ENCODE assay signal across 22 mouse cellular contexts in genomic region chr11:98512881-98513280, GRCm38 (mm10). TPM values are rescaled to one million over a fixed set of nuclear protein-coding genes. Genes with fewer than 3 reads are reported as not detected.
A peak's percentile ranks its signal among the peaks of the same experiment; 100 is the strongest.
DNase-seq lines count a peak whose midpoint lies in the region; ATAC-seq and TF ChIP-seq lines count a peak whose summit lies in the region.
"Had no signal": no experiment of that assay in that cellular context is flagged by ENCODE, and none has a peak within 500 bp of the region (broad histone marks: within the 10 kb centered on the region; RNA-seq: fewer than 3 reads in every experiment).

No protein-coding gene starts in this region.

- TF ChIP-seq CTCF in thymus, adult 2 months (IDR thresholded peaks at IDR 0.05; ENCODE audit: borderline replicate concordance, control insufficient read depth, extremely low read depth, insufficient read depth, low read length, poor library complexity) = no peak

- H3K9ac ChIP-seq in forebrain, embryonic 13.5 days = no peak overlapping the region
- H3K9ac ChIP-seq in midbrain, embryonic 16.5 days (ENCODE audit: low read depth, low read length) = no peak overlapping the region
- H3K9ac ChIP-seq: heart, embryonic 13.5 days; hindbrain, embryonic 15.5 days had no signal

- H3K4me2 ChIP-seq in forebrain, embryonic 13.5 days = no peak overlapping the region
- H3K4me2 ChIP-seq in midbrain, embryonic 16.5 days (ENCODE audit: low read length) = no peak overlapping the region
- H3K4me2 ChIP-seq: heart, embryonic 13.5 days; hindbrain, embryonic 15.5 days had no signal

- peaks cover 44% of the 10 kb centered on the region for H3K4me1 ChIP-seq in thymus, adult 2 months (replicated peaks; ENCODE audit: control insufficient read depth, insufficient read depth, low read length)
- H3K4me1 ChIP-seq in forebrain, embryonic 13.5 days = no peaks in the 10 kb centered on the region
- no peaks in the 10 kb centered on the region for H3K4me1 ChIP-seq in midbrain, embryonic 16.5 days (ENCODE audit: control insufficient read depth, insufficient read depth, low read length)
- H3K4me1 ChIP-seq: embryonic facial prominence, embryonic 10.5 days; hindbrain, embryonic 15.5 days had no signal

- ATAC-seq in inflammation-experienced regulatory T-cells, adult 6 months = peak; percentile 83
- no peak for ATAC-seq in forebrain, embryonic 13.5 days
- no peak for ATAC-seq in midbrain, embryonic 16.5 days
- ATAC-seq: forebrain, embryonic 14.5 days had no signal

- peaks cover 31% of the 10 kb centered on the region for H3K36me3 ChIP-seq in thymus, adult 2 months (ENCODE audit: control insufficient read depth, insufficient read depth, low read length)
- no peaks in the 10 kb centered on the region for H3K36me3 ChIP-seq in forebrain, embryonic 13.5 days (ENCODE audit: poor library complexity, severe bottlenecking)
- no peaks in the 10 kb centered on the region for H3K36me3 ChIP-seq in midbrain, embryonic 16.5 days (ENCODE audit: control insufficient read depth, insufficient read depth, low read length)
- H3K36me3 ChIP-seq: embryonic facial prominence, embryonic 10.5 days; heart, embryonic 13.5 days; hindbrain, embryonic 15.5 days had no signal

- H3K4me3 ChIP-seq in thymus, adult 2 months (ENCODE audit: control insufficient read depth, insufficient read depth, low read length) = no peak overlapping the region
- H3K4me3 ChIP-seq in forebrain, embryonic 13.5 days = no peak overlapping the region
- H3K4me3 ChIP-seq in midbrain, embryonic 16.5 days (ENCODE audit: low read depth, low read length) = no peak overlapping the region
- H3K4me3 ChIP-seq: embryonic facial prominence, embryonic 10.5 days; heart, embryonic 13.5 days; hindbrain, embryonic 15.5 days had no signal

- WGBS in thymus, adult 2 months = 29% methylated on average over 13 of the region's 13 CpGs
- 95% methylated on average over 13 of the region's 13 CpGs for WGBS in forebrain, embryonic 13.5 days
- WGBS in midbrain, embryonic 16.5 days = 93% methylated on average over 13 of the region's 13 CpGs

- no peaks in the 10 kb centered on the region for H3K27me3 ChIP-seq in thymus, adult 2 months (ENCODE audit: control insufficient read depth, insufficient read depth, low read length)
- 0 out of 2 replicates have a peak, but pooled peaks cover 4% of the 10 kb centered on the region for H3K27me3 ChIP-seq in forebrain, embryonic 13.5 days
- H3K27me3 ChIP-seq in midbrain, embryonic 16.5 days (ENCODE audit: control insufficient read depth, insufficient read depth, low read depth, low read length) = no peaks in the 10 kb centered on the region
- H3K27me3 ChIP-seq: heart, embryonic 13.5 days; hindbrain, embryonic 15.5 days had no signal

- no peak overlapping the region for H3K27ac ChIP-seq in thymus, adult 2 months (ENCODE audit: control insufficient read depth, insufficient read depth, low read length)
- H3K27ac ChIP-seq in forebrain, embryonic 13.5 days = no peak overlapping the region
- no peak overlapping the region for H3K27ac ChIP-seq in midbrain, embryonic 16.5 days (ENCODE audit: low read length)
- H3K27ac ChIP-seq: embryonic facial prominence, embryonic 10.5 days; heart, embryonic 13.5 days; hindbrain, embryonic 15.5 days had no signal

- no peaks in the 10 kb centered on the region for H3K9me3 ChIP-seq in forebrain, embryonic 13.5 days (replicated peaks)
- no peaks in the 10 kb centered on the region for H3K9me3 ChIP-seq in midbrain, embryonic 16.5 days (replicated peaks; ENCODE audit: control insufficient read depth, low read length, poor library complexity, severe bottlenecking)
- H3K9me3 ChIP-seq: embryonic facial prominence, embryonic 10.5 days; heart, embryonic 13.5 days; hindbrain, embryonic 15.5 days had no signal

- peak; percentile 47 for DNase-seq in thymus, adult 2 months
- DNase-seq in thymus, adult 18-20 months = no peak
- DNase-seq in thymus, postnatal 14 days = peak; percentile 64
- no peak for DNase-seq in kidney, adult 11 months
- DNase-seq in lung, postnatal 25 days (ENCODE audit: low spot score) = no peak
- DNase-seq: adrenal gland, postnatal 25 days; B cell, adult 2 months; cerebellum, adult 18-20 months; cerebellum, adult 9-11 months; cerebellum, postnatal 36 days; gastrocnemius, postnatal 36 days; heart, adult 11 months; heart, postnatal 36 days had no signal

- no peak for TF ChIP-seq POLR2A in thymus, adult 2 months (IDR thresholded peaks at IDR 0.05; ENCODE audit: control insufficient read depth, extremely low read depth, insufficient read depth, low read length, poor library complexity)

RNA-seq across cellular contexts. Expression of gene Ikzf3, which starts 33.0 kb away (rescaled TPM):
- polyA plus RNA-seq in thymus, adult 2 months (2012; rRNA removed) = 143 and 183 TPM in 2 replicates
- polyA plus RNA-seq in inflammation-experienced regulatory T-cells, adult 6 months (2017; shearing (Covaris generic)) = 100 to 1,000 TPM in 1 of 3 experiments, 10 to 100 TPM in 2; 75.8 to 102 (median 78.8) TPM
- polyA plus RNA-seq in forebrain, embryonic 13.5 days (2015; fragmentation: Nextera tagmentation; extraction: Ambion mirVana) = not detected in 2 replicates
- not detected in 2 replicates for polyA plus RNA-seq in midbrain, embryonic 16.5 days (2015; fragmentation: Nextera tagmentation; extraction: Ambion mirVana)
- polyA plus RNA-seq: forebrain, embryonic 14.5 days; hindbrain, embryonic 15.5 days had no signal

RNA-seq across cellular contexts. Expression of gene Zpbp2, which starts 38.0 kb away (rescaled TPM):
- 1.1 and 1.2 TPM in 2 replicates for polyA plus RNA-seq in thymus, adult 2 months (2012; rRNA removed)
- 1 to 10 TPM; 3.4 to 5.0 (median 4.3) TPM for polyA plus RNA-seq in inflammation-experienced regulatory T-cells, adult 6 months (2017; shearing (Covaris generic))
- not detected in 2 replicates for polyA plus RNA-seq in forebrain, embryonic 13.5 days (2015; fragmentation: Nextera tagmentation; extraction: Ambion mirVana)
- 0.15 TPM in 1 of 2 replicates, not detected in the other for polyA plus RNA-seq in midbrain, embryonic 16.5 days (2015; fragmentation: Nextera tagmentation; extraction: Ambion mirVana)
- polyA plus RNA-seq: embryonic facial prominence, embryonic 14.5 days; forebrain, embryonic 14.5 days; hindbrain, embryonic 11.5 days had no signal

Comparison
In these comparisons a context has a peak if more than half of its experiments do, and no peak if none do; other contexts are left out.
1. DNase-seq: peak in thymus, adult 2 months (single experiment) and thymus, postnatal 14 days (single experiment); none in thymus, adult 18-20 months (0 of 2), kidney, adult 11 months (single experiment) and lung, postnatal 25 days (single experiment).
2. RNA of gene Ikzf3, which starts 33.0 kb away (polyA plus RNA-seq): 143 to 183 TPM in thymus, adult 2 months and 75.8 to 102 TPM in inflammation-experienced regulatory T-cells, adult 6 months; not detected in forebrain, embryonic 13.5 days and not detected in midbrain, embryonic 16.5 days; every median in the first group is over 10 times any median in the second.